Mouse (Mus musculus) ES-Bruce4 (cell line): ENCODE results near the gene Pramef17.
"Not testable (repeated sequence)": the region's sequence is repeated elsewhere in the genome, so short reads cannot be mapped to it uniquely, and the experiment has no call there.

Experiments
- CTCF ChIP-seq: IDR thresholded peaks from one replicate; pipeline ENCODE4 v1.8.1; 2011; ENCODE audit warnings: low read depth, low read length
- EP300 ChIP-seq: IDR thresholded peaks from 2 replicates; pipeline ENCODE4 v1.6.1; 2011; ENCODE audit warnings: low read depth, low read length; ENCODE audit not compliant: insufficient read depth
- POLR2A ChIP-seq: IDR thresholded peaks from one replicate; pipeline ENCODE4 v1.8.1; 2011; ENCODE audit warnings: low read length; ENCODE audit not compliant: insufficient read depth

GRCm38 (mm10) chr4:143983446-143983845 lies 10.7 kb downstream of the Pramef17 start:
- TF ChIP-seq POLR2A, CTCF, EP300: not testable (repeated sequence)
